Mouse (Mus musculus): ENCODE data around the gene Fgfr2.

Fgfr2 gene

DNA sequence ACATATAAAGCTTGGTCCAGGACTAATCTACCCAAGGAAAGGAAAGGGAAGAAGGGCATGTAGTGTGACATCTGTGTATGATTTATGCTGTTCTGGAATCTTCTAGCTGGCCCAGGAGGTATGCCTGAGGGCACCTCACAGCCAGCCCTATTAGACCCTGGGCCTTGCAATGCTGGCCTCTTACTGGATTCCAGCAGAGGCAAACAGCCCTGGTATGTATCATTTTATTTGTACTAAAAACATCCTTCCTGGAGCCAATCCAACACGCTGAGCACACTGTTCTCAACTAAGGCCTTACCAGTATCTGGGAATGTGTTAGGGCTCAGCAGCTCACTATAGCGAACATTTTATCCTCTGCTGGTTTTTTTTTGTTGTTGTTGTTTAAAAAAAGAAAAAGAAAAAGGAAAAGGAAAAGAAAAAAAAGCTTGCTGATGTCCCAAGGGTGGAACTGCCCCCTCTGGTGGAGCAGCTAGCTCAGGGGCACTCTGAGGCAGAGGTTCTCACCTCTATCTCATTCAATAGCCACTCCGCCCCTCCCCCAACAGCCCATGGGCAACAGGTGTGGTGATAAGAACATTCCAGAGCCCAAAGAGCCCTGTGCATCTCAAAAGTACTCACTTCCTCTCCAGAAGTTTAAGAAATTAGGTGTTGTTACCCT, 82.3 kb downstream of the Fgfr2 start:
- DNase-seq (ENCODE audit: low spot score): no peak

DNA sequence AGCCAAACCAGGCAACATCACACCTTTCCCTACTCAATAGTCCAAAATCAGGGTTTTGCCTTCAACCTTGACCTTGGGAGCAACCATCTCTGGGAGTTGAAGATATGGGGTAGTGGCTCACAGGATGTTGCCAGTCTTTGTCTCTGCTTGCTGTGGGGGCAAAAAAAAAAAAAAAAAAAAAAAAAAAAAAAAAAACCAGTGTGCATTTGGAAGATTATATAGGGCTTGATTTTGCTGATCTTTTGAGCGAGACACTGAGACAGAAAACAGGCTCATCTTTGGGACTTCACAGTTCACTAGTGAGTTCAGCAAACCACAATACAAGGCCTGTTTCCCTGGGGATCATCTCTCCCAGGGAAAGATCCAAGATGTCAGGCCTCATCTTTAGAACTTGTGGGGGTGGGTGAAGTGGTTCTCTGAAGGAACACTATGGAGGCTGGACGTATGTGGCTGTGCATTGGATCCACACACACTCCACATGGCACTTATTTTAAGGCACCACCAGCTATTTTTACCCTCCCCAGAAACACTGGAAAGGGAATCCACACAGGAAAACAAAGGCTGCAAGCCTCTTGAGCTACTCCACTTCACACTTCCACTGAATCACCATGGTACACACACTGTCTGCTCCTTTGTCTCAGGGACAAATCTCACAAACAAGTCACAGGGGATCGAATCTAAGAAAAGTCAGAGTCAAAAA, 83.4 kb downstream of the Fgfr2 start:
- no peak for DNase-seq (ENCODE audit: low spot score)

DNA sequence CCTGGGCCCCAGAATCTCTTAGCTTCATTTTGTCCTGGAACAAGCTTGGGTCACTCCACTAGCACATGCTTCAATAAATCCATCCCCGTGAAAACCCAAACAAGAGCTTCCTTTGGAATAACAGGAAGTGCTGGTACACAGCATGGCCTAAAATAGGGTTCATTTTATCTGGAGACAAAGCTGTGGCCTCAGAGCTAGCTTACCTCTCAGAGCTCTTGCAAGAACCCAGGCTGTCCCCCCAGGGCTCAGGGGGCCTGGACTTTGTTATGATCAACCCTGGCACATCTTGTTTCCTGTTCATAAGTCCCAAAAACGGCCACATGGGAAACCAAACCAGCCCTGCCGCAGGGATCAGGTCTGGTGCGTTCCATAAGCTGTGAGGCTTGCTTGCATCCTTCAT, 85.5 kb downstream of the Fgfr2 start:
- no peak for DNase-seq (ENCODE audit: low spot score)

DNA sequence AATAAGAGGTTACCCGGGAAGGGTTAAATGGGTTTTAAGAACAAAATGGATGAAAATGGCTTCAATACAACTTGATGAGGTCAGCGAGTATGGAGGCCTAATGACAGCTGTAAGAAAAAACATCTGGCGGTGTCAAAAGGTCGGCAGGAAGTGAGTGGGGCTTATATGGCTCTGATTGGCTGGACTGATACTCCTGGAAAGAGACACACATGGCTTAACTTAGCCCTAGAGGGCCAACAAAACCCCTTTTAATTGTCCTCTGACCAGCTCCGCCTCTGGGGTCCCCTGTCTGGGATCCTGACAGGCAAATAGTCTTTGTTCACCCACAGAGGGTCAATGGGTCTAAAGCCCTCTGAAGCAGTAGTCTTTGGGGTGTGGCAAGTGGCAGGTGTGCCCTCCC, 85.9 kb downstream of the Fgfr2 start:
- DNase-seq (ENCODE audit: low spot score): no peak

DNA sequence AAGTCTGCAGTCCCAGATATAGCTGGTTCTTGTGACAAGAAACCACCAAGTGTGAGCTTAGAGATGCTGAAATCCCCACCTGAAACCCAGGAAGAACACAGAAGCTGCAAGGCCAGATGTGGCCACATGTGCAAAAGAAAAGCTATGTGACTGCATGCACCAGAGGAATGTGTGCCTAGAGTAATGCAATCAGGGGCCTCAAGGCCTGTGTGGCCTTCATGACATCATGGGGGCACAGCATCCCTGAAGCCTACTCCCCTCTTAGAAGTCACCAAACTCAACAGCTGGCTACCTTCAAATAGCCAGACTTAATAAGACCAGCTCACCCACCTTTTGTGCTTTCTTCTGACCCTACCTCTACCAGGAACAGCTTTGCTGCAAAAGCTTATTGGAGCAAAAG, 87.2 kb downstream of the Fgfr2 start:
- no peak for DNase-seq (ENCODE audit: low spot score)

DNA sequence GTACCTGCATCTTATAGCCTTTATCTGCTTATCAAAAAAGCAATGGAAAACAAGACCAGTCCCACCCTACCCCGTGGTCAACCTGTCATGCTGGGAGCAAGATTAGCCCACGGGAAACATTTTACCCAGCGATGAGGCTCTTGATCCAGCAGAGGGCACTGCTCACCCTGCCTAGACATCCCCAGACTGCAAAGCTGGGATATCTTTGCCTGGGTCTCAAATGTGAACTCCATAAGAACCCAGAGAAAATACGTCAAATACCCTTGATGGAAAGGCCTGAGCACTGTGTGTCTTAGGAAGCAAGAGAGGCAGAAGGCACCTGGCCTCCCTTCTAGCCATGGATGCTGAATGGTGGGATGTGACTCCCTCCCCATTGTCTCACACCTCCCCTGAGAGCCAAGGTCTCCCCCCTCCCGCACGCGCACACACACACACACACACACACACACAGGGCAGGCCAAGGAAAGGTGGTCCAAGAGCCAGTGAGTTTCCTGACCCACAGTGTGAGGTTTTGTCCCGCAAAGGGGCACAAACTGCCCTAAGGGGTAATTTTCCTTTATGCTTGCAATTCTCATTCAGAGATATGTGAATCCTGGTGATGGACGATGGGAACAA, 90.5 kb downstream of the Fgfr2 start:
- DNase-seq (ENCODE audit: low spot score): peak; percentile 75

DNA sequence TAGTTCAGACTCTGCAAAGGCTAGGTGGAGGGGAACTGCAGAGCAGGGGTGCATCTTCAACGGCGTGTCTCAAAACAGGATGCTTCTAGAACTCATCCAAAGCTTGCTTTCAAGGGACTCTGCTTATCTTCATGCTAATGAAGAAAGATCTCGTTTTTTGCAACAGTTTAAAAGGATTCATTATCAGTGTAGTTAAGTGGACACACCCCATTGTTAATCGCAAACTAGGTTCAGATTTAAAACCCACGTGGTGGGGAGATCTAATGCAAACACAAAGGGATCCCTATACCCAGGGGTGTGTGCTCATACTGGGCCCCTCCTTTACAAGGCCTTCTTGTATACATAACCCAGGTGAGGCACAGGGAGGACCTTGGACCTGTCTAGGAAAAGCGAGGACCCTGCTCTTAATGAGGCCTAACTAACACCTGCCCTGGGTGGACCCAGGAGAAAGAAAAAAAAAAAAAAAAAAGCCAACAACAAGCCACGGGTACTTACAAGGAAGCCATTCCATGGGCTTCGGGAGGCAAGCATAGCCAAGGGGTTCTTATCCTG, 93.6 kb downstream of the Fgfr2 start:
- no peak for DNase-seq (ENCODE audit: low spot score)

DNA sequence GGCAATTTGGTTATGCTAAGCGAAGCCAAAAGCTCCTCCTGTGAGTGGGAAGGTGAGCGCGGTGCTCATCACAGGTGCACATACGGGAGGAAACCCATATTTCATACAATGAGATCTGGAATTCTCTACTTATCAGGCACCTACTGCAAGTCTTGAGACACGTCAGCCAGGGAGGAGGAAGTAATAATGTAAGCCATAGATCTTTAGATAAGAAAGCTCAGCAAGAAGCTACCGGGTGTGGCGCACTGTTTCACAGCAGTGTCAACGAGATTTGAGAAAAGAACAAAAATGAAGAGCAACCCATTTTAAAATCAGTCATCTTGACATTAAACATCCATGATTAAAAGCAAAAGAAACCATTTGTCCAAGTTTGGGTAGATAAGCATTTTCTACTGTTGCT, 94.1 kb downstream of the Fgfr2 start:
- DNase-seq (ENCODE audit: low spot score): no peak

DNA sequence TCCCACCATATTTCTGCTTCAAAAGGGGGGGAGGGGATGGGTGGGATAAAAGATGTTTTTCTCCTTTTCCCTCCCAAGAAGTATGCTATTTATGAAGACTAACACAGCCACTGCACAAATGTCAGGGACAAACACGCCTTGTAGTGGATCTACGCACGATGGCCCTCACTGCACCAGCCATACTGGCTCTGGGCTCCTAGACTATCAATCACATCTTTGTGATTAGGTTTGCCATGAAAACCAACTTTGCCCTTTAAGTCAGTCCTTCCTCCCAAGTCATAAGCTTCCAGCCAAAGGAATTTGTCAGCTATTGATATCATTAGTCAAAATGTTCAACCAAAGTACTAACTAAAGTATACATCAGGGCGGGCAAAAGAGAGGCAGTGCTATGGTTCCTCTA, 95.2 kb downstream of the Fgfr2 start:
- no peak for DNase-seq (ENCODE audit: low spot score)

DNA sequence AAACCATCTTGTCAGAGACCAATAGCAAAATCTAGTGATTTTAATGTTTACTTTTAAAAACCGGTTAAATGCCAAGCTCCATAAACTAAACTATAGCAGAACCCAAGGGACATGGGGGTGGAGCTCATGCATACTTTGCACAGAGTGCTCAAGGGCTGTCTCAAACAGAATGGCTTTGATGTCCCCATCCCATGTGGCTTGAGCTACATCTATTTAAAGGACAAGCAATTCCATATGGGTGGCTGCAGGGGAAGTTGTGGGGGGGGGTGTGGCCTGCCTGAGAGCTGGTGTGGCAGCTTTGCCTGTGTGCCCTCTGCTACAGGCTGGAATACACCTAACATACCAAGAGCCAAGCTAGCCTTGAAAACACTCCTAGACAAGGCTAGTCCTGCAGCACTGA, 98.5 kb downstream of the Fgfr2 start:
- DNase-seq (ENCODE audit: low spot score): no peak

DNA sequence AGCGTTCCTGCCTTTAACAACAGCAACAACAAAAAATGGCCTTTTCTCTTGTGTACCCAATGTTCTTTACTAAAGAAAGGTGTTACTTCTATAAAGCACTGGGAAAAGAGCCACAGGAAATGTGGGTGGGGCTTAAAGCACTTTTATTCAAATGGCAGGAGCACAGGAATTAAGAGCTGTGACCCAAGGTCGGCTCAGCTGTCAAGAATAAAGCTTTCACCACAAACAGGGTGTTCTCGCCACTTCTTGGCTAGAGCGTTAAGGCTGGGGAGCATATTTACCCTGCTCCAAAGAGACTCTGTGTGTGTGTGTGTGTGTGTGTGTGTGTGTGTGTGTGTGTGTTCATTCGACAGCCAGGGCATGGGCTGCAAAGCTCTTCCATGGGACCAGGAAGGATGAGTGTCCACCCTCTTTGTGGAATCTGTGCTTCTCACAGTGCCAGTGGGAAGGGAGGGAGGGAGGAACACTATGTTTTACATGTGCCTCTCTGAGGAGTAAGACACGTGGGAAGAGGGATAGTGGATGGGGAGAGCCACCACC, 103.6 kb downstream of the Fgfr2 start:
- no peak for DNase-seq (ENCODE audit: low spot score)

DNA sequence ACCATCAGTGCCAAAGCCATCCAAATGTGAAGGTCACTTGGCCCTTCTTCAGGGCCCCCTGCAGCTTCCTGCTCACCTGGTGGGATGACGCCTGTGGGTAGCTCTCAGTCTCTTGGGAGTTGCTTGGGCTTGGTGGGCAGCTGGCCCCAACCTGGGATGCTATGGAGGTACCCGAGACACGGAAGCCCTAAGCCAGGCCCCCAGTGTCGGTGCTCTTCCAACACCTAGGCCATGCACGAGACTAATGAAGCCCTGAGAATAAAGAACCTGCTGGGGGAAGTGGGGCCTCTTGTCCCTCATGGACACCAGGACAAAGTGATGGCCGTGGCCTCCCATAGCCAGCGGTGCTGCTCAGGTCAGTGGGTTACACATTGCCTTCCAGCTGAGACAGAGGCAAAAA, 104.2 kb downstream of the Fgfr2 start:
- DNase-seq (ENCODE audit: low spot score): no peak

DNA sequence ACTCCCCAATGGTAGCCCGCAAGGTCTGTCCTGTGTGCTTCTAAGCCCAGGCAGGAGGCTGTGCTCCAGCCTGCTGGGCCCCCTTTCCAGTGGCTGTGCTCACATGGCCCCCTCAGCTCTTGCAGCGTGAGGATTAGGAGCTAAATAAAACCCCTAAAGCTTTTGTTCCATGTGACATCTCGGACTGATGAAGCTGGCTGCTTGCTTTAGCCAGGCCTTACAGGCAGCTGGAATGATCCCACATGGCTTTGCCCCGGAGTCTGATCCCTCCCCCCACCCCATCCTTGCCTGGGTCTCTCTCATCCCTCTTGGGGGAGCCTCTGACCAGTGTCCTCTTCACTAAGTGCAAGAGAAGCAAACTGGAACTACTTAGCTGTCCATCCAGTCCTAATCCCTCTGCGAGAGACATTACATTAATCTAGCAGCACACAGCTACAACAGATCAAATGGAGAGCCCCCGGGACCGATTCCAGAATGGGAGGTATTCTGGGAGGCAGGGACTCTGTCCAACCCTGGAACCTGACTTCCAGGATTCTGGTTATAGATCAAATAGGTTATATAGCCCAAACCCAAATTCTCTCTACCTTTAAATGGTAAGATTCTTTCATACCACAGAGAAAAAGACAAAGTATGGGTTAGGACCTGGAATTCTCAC, 107.6 kb downstream of the Fgfr2 start:
- no peak for DNase-seq (ENCODE audit: low spot score)

DNA sequence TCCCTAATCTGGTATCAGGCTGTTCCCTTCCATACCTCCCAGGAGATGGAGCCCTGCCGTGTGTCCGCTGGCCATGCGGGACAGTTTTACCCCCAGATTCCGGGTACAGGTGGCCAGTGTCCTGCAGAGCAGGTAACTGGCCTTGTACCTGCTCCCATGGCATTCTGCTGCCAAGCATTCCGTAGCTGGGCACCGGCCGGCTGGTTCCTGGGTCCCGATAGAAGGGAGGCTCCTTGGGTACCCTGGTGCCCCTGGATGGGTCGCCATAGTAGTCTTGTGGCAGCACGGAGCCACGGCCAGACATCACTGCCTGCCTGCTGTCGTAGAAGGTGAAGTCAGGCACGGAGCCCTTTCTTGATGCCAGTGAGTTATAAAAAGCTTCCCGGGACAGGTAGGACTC, 108.5 kb downstream of the Fgfr2 start:
- no peak for DNase-seq (ENCODE audit: low spot score)

DNA sequence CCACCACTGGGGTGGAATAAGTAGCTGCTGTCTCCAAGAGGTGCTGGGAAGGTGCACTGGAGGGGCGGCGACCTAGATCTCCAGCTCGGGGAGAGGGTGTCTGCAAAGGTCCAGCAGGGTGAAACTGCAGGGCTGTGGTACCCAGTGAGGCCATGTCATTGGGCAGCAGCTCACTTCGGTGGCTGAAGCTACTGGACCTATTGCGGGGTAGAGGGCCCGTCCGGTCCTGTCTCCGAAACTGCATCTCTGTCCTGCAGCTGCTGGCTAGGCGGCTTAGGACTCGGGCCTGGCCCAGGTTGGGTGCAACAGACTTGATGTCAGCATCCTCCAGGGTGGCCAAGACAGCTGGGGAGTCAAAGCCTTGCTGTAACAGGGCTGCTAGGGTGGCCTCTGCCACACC, 109.2 kb downstream of the Fgfr2 start:
- DNase-seq (ENCODE audit: low spot score): no peak

DNA sequence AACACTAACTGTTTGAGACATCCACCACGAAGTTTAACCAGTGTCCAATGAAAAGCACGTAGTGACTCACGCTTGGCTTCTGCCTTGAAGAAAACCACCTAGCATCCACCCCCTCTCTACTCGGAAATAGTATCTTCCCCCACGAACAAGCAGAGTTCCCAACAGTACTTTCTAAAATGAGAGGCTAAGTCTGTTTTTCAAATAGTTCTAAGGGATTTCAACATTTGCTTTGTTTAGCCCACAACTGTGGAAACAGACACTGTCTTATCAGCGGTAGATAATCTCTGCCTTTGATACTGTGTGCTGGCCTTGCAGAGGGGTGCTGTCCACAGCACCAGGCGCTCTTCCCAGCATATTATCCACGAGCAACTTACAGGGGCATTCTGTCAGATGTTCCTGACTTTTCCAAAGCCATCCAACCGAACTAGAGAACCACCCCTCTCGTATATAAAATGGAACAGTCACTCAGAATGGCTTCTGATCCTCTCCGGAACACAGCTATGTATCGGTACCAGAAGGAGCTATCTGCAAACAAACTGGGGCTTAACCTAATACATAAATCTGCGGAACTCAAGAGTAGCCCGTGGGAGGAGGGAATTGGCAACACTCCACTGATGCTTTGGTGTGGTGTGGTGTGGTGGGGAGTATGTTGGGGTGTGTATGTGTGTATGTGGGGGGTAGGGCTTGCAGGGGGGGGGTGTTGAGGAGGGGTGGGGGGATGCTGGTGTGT, 110.3 kb downstream of the Fgfr2 start:
- DNase-seq (ENCODE audit: low spot score): no peak

DNA sequence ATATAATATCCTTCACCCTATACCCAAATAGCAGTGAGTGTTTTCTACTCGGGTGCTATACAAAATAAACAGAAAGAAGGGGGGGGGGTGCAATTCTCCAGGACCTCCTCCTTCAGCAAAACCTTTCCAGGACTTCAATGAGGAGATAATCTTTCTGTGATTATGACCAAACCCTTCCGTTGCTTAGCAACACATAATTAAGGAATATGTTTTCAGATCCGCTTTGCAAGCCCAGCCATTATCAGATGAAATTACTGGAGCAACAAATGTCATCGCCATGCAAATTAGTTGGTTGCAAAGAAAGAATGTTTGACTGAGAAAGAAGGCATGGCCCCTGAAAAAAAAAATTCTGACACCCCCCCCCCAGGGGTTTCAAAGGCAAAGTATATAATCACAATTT, 111.5 kb downstream of the Fgfr2 start:
- DNase-seq (ENCODE audit: low spot score): no peak

DNA sequence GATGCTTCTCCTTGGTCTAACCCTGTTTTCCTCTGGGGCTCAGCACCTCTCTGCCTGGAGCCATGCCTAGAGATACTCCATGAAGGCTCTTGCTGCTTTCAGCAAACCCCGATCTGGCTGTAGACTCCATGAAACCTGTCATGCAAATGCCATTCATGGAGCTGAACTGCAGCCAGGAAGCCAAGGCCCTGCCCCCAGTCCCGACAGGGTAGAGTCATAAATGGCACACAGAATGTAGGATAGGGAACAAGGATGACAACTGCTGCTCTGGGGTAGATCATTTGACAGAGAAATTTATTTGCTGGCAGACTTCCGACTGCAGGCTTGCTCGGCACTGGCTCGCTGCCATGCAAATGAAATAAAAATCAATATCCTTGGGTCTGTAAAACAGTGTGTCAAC, 112.0 kb downstream of the Fgfr2 start:
- peak; percentile 74 for DNase-seq (ENCODE audit: low spot score)

DNA sequence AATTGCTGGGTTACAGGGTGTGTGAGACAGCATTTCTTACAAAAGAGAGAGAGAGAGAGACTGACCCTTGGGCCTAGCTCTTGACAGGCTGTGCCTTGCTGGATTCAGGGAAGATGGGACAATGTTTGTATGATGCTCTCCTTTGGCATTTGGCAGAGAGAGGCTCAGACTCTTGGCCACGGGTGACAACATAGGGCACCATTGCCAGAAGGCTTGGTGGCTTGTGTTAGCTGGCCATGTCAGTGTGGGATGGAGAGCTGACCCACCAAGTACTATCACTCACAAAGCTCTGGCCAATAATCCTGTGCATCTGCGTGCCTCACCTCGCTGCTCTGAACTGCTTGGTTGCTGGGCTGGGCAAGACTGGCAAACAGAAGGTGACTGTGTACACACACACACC, 112.7 kb downstream of the Fgfr2 start:
- no peak for DNase-seq (ENCODE audit: low spot score)

DNA sequence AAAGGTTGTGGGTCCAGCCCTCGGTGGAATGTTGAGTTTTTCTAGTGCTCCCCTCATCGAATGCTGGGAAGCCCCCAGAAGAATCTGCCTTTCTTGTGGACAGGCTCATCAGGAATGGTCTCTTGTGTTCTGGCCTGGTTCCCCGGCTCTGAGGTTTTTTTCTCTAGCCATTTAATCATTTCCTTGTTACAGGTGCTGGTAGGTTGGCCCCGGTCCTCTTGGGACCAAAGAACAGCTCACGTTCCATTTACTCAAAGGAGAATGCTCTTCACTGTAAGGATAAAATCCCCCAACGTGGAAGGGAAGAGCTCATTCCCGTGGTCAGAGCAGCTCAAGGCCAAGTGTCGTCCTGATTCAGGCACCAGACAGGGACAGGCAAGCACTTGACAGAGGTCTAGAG, 113.5 kb downstream of the Fgfr2 start:
- DNase-seq (ENCODE audit: low spot score): no peak

DNA sequence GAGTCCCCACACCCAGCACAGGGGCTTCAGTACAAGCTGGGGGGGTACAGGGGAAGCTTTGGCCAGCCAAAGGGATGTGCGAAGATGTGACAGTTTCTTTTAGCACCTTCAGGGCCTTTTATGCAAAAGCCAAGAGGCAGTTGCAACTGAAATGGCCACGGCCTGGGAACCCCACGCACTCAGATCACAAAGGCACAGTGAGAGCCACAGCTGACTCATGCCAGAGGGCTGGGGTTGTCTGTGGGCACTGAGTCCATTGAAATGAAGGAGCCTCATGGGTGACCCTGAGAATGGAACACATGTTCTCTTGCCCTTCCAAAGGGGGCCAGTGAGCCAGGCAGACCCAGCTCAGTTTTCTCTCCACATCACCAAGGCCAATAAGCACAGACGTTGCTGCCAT, 114.5 kb downstream of the Fgfr2 start:
- DNase-seq (ENCODE audit: low spot score): no peak

DNA sequence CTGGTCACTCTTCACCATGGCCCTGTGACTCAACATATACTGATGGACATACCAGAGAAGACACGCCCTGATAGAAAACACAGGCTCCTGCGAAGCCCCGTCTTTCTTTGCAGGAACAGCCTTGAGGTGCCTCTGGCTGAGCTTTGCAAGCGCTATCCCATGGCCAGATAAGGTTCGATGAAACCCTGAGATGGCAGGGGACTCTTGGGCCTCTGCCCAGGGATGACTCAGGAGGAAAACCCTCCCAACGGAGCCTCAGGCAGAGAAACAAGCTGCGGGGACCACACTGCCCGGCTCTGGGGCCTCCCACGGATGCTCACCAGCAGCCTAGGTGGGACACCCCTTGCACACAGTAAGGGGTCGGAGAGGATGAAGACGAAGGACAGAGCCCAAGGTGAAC, 115.8 kb downstream of the Fgfr2 start:
- DNase-seq (ENCODE audit: low spot score): no peak

All from layer of hippocampus, adult 11-12 months (tissue).